Comparison of ENCODE assay signal across 1 mouse cellular context in genomic region chr8:94778895-94779533, GRCm38 (mm10).
A peak's percentile ranks its signal among the peaks of the same experiment; 100 is the strongest.
TF ChIP-seq lines count a peak whose summit lies in the region.

No protein-coding gene starts in this region.

TF ChIP-seq in CH12.LX, 34 proteins besides CTCF, POLR2A, EP300 and RAD21 (continued from another document):
- TF ChIP-seq BHLHE40 (IDR thresholded peaks at IDR 0.05; ENCODE audit: low read depth, low read length): no peak; the same call in none of the 2 replicates
- no peak for TF ChIP-seq USF1 (IDR thresholded peaks at IDR 0.05; ENCODE audit: low read depth, low read length)
- no peak for TF ChIP-seq ETS1 (conservative IDR thresholded peaks at IDR 0.05; ENCODE audit: low read depth, low read length)
- peak; percentile 57; the same call in 1 of the 2 replicates for TF ChIP-seq IRF4 (IDR thresholded peaks at IDR 0.05; ENCODE audit: low read depth, low read length)
- TF ChIP-seq ZC3H11A (IDR thresholded peaks at IDR 0.05; ENCODE audit: low read depth, low read length): no peak
- TF ChIP-seq ZKSCAN1 (IDR thresholded peaks at IDR 0.05; ENCODE audit: borderline replicate concordance, low read depth, low read length): no peak
- peak; percentile 53; the same call in 1 of the 2 replicates for TF ChIP-seq NELFE (IDR thresholded peaks at IDR 0.05; ENCODE audit: low read depth, low read length)
- TF ChIP-seq PAX5 (IDR thresholded peaks at IDR 0.05; ENCODE audit: low read length): no peak
- TF ChIP-seq TBP (conservative IDR thresholded peaks at IDR 0.05; ENCODE audit: low read depth, low read length): peak; percentile 85; the same call in 1 of the 2 replicates
- peak; percentile 75 for TF ChIP-seq MAZ (IDR thresholded peaks at IDR 0.05; ENCODE audit: low read depth, low read length)
- peak; percentile 55 for TF ChIP-seq TCF12 (IDR thresholded peaks at IDR 0.05; ENCODE audit: low read depth, low read length)
- 0 out of 2 replicates have a peak, but pooled peaks have one; percentile 9 for TF ChIP-seq ELF1 (IDR thresholded peaks at IDR 0.05; ENCODE audit: low read depth, low read length)
- no peak; the same call in 1 of the 2 replicates for TF ChIP-seq RCOR1 (conservative IDR thresholded peaks at IDR 0.05; ENCODE audit: low read depth, low read length)
- TF ChIP-seq POLR2AphosphoS2 (IDR thresholded peaks at IDR 0.05; ENCODE audit: low read depth, low read length): peak; percentile 94; the same call in 1 of the 2 replicates
- TF ChIP-seq ZMIZ1 (IDR thresholded peaks at IDR 0.05; ENCODE audit: low read depth, low read length): peak; percentile 25; the same call in 1 of the 2 replicates
- no peak for TF ChIP-seq CHD1 (IDR thresholded peaks at IDR 0.05; ENCODE audit: low read depth, low read length)
- TF ChIP-seq MAFK (IDR thresholded peaks at IDR 0.05; ENCODE audit: insufficient replicate concordance, low read length): peak; percentile 67
- peak; percentile 24; the same call in 1 of the 2 replicates for TF ChIP-seq JUN (IDR thresholded peaks at IDR 0.05; ENCODE audit: insufficient read depth, low read depth, low read length)
- TF ChIP-seq SMC3 (IDR thresholded peaks at IDR 0.05; ENCODE audit: low read depth, low read length): no peak; the same call in 1 of the 2 replicates
- no peak for TF ChIP-seq E2F4 (IDR thresholded peaks at IDR 0.05; ENCODE audit: insufficient replicate concordance, low read depth, low read length)
- TF ChIP-seq SIN3A (IDR thresholded peaks at IDR 0.05; ENCODE audit: low read length): peak; percentile 78
- TF ChIP-seq MEF2A (IDR thresholded peaks at IDR 0.05; ENCODE audit: borderline replicate concordance, low read depth, low read length): peak; percentile 71
- TF ChIP-seq GABPA (IDR thresholded peaks at IDR 0.05; ENCODE audit: insufficient replicate concordance, low read depth, low read length): no peak
- no peak; the same call in 1 of the 2 replicates for TF ChIP-seq USF2 (conservative IDR thresholded peaks at IDR 0.05; ENCODE audit: low read depth, low read length)
- TF ChIP-seq KAT2A (IDR thresholded peaks at IDR 0.05; ENCODE audit: insufficient replicate concordance, low read length): no peak
